Mouse (Mus musculus) adrenal gland, postnatal 36 days (tissue): ENCODE measurements around the gene Cfd. TPM values are rescaled to one million over a fixed set of nuclear protein-coding genes. Genes with fewer than 3 reads are reported as not detected.

Experiments
- DNase-seq, 2 experiments: peaks; one replicate each; pipeline ENCODE4 v3.0.0; 2021; ENCODE audit warnings: mixed read lengths in 1 of 2
- total RNA-seq, 2 experiments: library from RNA; stranded (reverse); gene quantifications; 2 replicates each; pipeline ENCODE4 v1.2.3; 2021

The Cfd gene
- total RNA-seq, 2 experiments from 2014 or later = 1,484 to 1,596 TPM

GRCm38 (mm10) chr10:79916808-79917531, 26.3 kb downstream of the Cfd start, which contains the start of gene Kiss1r:
Gene Kiss1r (plus strand): TSS chr10:79916971.
- DNase-seq = peak; percentile 95 to 96

DNA sequence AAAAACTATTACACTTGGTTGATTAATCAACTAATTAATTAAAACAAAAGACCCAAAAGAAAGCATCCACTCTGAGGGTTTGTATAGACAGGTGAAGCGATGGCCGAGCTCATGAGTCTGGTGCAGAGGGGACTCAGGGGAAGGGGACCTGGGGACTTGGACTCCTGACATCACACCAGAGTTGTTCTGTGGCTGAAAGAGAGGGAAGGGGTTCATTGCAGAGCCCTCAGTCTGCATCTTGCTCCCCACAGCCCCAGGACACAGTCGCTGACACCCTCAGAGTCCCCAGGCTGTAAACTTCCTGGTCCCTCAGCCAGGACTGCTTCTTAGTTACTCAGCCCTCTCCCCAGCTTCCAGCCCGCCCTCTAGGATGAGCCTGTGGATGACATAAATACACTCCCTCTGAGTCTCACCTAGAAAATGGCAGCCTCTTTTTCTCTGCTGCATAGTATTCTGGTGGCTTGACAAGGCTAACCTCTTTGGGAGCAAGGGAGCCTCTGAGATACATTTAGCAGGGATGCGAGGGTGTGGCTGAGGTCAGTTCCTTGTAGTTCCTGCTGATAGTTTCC, 27.0 kb downstream of the Cfd start:
- no peak for DNase-seq

DNA sequence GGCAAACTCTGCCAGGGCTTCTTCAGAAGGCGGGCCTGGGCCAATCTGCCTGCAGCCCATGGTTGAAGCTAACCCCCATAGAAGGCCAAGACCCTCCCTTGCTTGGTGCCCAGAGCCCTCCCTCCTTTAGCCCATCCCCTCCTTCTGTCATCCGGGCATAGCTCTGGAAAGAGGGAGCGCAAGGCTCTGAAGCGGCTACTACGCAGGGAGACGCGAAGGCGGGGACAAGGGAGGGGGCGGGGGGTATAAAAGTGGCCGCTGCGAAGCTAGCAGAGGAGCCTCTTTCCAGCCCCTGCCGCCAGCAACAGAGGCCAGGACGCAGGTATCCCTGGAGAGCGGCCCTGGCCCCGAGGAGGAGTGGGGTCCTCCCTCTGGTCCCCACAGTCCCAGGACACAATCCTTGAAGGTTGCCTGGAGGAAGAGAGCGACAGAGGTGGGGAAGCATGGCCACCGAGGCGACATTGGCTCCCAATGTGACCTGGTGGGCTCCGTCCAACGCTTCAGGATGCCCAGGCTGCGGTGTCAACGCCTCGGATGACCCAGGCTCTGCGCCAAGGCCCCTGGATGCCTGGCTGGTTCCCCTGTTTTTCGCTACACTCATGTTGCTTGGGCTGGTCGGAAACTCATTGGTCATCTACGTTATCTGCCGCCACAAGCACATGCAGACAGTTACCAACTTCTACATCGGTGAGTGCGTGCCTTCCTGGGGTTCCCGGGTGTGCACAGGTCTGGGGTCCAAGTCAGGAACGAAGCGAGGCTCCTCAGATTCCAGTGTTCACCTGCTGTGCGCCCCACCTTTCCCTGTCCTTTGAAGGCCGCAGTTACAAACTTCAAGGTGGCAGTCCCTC, 27.8 kb downstream of the Cfd start:
- DNase-seq = peak in 1 of 2 experiments; percentile 43

- no peak for DNase-seq
Measured at GRCm38 (mm10) chr10:79919251-79919849, 28.7 kb downstream of the Cfd start.

DNA sequence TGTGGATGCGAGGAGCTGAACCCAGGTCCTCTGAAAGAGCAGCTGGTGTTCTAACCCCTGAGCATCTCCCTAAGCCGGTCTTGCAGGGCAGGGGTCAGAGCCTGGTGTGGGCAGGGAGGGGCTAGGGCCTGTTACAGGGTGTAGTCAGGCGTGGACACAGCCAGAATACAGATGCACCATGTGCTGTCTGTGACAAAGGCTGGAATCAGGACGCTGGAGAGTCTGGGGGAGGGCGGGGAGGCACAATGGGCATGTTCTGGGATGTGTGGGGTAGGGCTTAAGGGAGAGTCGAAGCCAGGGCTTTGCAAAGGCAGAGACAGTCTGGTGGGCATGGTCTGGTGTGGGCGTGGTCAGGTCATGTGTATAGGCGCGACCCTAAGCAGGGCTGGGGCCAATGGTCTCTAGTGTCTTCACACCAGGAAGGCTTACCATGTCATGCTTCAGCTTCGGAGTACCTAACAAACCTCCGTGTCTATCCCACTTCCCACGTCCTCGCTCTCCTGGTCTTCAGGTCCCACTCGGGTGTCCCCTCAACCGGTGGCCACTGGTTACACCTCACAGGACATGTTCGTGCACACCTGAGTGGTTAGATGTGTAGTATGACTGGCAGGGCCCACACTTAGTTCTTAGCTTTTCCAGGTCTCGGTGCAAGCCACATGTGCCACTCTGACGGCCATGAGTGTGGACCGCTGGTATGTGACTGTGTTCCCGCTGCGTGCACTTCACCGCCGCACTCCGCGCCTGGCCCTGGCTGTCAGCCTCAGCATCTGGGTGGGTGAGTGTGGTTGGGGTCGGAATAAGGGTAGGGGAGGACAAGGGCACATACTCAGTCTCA, 29.6 kb downstream of the Cfd start:
- no peak for DNase-seq

GRCm38 (mm10) chr10:79920958-79921535, 30.4 kb downstream of the Cfd start, which contains the start of gene R3hdm4:
Gene R3hdm4 (minus strand): TSS chr10:79921208.
- no peak for DNase-seq

DNA sequence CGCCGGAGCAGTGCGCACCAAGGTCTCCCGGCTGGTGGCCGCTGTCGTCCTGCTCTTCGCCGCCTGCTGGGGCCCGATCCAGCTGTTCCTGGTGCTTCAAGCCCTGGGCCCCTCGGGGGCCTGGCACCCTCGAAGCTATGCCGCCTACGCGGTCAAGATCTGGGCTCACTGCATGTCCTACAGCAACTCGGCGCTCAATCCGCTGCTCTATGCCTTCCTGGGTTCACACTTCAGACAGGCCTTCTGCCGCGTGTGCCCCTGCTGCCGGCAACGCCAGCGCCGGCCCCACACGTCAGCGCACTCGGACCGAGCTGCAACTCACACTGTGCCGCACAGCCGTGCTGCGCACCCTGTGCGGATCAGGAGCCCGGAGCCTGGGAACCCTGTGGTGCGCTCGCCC, 30.9 kb downstream of the Cfd start:
- DNase-seq = no peak

DNA sequence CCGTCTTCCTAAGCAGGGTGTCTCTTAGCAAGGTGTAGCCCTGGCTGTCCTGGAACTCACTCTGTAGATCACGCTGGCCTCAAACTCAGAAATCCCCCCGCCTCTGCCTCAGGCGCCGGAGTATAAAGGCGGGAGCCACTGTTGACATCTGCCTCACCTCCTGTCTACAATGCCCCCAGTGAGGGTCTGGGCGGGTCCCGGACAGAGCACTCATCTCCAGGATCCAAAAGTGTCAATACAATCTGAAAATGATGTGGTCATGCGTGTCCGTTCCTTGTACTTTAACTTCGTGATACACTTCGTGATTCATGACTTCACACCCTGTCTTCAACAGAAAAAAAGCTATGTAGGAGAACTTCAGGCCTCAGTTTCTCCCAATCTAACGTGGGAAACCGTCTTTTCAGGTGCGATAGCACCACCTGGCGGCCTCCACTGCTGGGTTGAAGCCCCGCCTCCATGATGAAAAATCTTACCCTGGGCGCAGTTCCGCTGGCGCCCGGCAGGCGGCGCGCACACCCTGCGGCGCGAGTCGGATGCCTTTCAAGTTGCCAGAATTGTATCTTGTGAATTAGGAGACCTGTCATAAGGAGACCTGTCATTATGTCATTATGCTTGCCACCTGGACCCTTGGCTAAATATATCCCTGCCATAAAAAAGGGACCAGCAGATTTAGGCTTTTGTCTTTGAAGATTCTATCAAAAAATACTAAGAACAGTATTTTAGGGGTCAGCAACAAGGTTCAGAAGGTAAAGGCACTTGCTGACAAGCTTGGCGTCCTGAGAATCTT, 34.5 kb downstream of the Cfd start:
- peak; percentile 92 for DNase-seq

GRCm38 (mm10) chr10:79925785-79926490, 35.3 kb downstream of the Cfd start:
- DNase-seq = no peak

DNA sequence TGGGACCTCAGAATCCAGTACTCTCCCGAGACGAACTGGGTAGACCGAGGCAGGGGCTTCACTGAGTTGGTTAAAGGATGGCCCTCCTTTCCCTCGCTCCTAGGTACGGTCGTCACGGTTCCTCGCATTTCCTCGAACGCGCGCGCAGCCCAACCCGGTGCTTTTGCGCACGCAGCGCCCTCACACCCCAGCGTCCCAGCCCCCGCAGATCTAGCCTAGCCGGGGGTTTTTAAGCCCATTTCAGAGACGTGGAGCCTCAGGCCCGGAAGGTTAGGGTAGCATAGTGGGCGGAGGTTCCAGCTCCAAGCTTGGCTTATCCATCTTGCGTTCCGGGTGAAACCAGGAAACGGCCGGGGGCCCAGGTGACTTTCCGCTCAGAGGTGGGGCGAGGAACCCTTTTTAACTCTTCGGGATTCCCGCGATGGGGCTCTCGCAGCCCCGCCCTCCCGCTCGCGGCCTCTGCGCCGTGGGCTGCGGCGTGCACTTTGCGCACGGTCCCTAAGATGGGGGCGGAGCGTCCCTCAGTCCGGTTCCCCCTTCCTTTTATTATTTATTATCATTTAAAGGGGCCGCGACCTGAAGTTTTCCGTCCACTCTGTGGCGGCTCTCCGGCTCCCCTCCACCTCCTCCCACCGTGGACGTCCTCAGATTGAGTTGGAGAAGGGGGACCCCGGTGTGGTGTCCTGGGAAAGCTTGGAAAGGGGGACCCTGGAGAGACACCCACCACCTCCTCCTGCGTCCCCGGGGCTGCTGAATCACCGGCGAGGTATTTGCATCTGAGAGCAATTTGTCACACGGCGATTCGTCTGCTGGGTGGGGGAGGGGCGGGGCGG, 36.1 kb downstream of the Cfd start, which contains the start of gene Arid3a:
Gene Arid3a, plus strand, starts transcription at position 553 of the 833 bp plus-strand sequence.
- peak; percentile 90 to 93 for DNase-seq

DNA sequence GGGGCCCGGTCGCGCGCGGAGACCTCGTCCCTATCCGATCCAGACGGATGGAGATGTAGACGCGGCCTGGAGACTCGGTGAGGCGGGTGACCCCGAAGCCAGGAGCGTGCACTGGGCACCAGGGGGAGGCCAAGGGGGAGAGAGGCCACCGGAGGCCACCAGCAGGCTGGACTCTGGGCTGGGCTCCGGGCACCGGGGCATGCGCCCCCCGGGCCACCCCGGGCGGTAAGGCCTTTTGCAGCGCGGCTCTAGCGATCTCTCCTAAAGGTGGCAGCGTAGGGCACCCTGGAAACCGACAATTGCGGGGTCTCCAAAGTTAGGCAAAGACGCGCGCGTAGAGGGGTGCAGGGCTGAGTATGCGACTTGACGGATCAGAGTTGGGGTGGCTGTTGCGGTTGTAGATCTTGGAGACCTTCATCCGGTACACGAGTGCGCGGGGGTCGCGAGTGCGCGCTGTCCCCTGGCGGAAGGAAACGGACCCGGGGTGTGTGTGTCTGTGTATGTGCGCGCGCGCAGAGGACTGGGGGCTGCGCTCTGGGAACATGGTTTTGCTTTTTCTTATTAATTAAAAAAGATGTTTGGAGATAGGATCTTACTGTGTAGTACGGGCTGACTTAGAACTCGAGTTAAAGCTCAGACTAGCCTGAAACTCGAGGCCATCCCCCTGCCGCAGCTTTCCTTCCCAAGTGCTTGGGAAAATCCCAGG, 36.8 kb downstream of the Cfd start:
- DNase-seq = peak; percentile 53 to 64

DNA sequence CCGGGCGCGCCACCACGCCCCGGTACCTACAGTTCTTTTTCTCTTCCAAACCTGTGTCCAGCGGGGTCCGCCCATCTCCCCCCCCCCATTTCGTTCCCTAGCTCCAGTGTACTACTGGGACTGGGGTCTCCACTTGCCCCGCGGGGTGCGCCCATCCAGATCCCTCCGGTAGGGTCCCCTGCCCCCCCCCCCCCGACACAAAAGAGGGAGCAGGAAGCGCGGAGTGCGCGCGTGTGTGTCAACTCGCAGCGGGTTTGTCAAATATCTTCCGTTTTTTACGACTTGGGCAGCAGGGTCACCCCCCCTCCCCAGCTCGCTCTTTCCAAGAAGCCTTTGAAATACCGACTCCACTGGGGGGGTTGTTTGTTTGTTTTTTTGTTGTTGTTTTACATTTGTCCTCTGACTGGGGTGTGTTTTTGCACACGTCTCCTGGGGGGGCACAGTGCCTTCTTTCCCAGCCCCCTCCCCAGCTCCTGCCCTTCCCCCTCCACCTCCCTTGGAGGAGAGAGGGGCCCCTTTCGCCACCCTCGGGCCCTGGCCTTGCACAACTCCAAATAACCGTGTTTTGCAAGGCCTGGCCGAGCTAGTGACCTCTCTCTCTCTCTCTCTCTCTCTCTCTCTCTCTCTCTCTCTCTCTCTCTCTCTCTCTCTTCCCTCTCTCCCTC, 37.5 kb downstream of the Cfd start:
- DNase-seq = peak; percentile 66 to 67

- DNase-seq = no peak
Measured at GRCm38 (mm10) chr10:79928907-79929701, 38.5 kb downstream of the Cfd start.

GRCm38 (mm10) chr10:79929967-79930825, 39.5 kb downstream of the Cfd start:
- no peak for DNase-seq

DNA sequence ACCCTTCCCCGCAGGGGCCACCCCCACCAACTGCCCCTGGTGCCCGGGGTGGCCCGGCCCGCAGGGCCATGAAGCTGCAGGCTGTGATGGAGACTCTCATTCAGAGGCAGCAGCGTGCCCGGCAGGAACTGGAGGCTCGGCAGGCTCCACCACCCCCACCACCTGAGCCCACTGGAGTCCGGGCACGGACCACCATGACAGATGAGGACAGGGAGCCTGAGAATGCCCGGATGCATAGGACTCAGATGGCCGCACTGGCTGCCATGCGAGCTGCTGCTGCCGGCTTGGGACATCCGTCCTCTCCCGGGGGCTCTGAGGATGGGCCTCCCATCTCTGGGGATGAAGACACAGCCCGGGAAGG, 40.2 kb downstream of the Cfd start:
- no peak for DNase-seq

DNA sequence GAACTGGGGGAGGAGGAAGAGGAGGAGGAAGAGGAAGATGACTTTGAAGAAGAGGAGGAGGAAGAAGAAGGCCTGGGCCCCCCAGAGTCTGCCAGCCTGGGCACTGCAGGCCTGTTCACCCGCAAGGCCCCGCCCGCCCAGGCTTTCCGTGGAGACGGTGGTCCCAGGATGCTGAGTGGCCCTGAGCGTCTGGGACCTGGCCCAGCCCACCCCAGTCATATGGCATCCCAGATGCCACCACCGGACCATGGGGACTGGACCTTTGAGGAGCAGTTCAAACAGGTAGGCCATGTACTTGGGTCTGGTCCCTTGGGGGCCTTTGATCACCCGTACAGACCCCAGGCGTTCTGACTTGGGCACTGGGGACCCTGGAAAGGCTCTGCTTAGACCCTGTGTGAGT, 41.1 kb downstream of the Cfd start:
- DNase-seq = no peak
